Mouse (Mus musculus): ENCODE measurements around the gene Tapbpl.

GRCm38 (mm10) chr6:125244551-125244950, 12.9 kb upstream of the Tapbpl start:
- TF ChIP-seq CTCF (IDR thresholded peaks at IDR 0.05; ENCODE audit: borderline replicate concordance, insufficient read depth, low read depth, low read length) = no peak
- no peak for TF ChIP-seq POLR2A (IDR thresholded peaks at IDR 0.05; ENCODE audit: borderline replicate concordance, insufficient read depth, low read length)
